Mouse (Mus musculus) left cerebral cortex, adult 2 months (tissue): ENCODE measurements at regions not wholly inside any gene's neighbourhood (a gene's known extent, or its start where the extent isn't known, plus 50 kb on each side); places are given as distances from the start of the nearest gene placed in this dataset.
"Not testable (repeated sequence)": the region's sequence is repeated elsewhere in the genome, so short reads cannot be mapped to it uniquely, and the experiment has no call there.

Experiments used
- DNase-seq, 2 experiments: peaks; one replicate each; pipeline ENCODE4 v3.0.0; 2021 to 2022; ENCODE audit warnings: low spot score in 2 of 2, mixed read lengths in 1 of 2; ENCODE audit errors: extremely low spot score in 1 of 2
- H3K27ac ChIP-seq: fragments of 200-600 bp; 2 replicates; pipeline ENCODE4 v1.8.1; 2022
- H3K4me3 ChIP-seq: fragments of 200-600 bp; 2 replicates; pipeline ENCODE4 v1.8.1; 2022
- CTCF ChIP-seq: fragments of 200-600 bp; IDR thresholded peaks from 2 replicates; pipeline ENCODE4 v1.8.1; 2022; ENCODE audit warnings: antibody characterized with exemption, mild to moderate bottlenecking, moderate library complexity
- intact Hi-C: fragments of 180-260 bp; cut with DNase I; formaldehyde crosslinking; loops from one replicate; pipeline ENCODE4 v1.15.1; 2025

DNA sequence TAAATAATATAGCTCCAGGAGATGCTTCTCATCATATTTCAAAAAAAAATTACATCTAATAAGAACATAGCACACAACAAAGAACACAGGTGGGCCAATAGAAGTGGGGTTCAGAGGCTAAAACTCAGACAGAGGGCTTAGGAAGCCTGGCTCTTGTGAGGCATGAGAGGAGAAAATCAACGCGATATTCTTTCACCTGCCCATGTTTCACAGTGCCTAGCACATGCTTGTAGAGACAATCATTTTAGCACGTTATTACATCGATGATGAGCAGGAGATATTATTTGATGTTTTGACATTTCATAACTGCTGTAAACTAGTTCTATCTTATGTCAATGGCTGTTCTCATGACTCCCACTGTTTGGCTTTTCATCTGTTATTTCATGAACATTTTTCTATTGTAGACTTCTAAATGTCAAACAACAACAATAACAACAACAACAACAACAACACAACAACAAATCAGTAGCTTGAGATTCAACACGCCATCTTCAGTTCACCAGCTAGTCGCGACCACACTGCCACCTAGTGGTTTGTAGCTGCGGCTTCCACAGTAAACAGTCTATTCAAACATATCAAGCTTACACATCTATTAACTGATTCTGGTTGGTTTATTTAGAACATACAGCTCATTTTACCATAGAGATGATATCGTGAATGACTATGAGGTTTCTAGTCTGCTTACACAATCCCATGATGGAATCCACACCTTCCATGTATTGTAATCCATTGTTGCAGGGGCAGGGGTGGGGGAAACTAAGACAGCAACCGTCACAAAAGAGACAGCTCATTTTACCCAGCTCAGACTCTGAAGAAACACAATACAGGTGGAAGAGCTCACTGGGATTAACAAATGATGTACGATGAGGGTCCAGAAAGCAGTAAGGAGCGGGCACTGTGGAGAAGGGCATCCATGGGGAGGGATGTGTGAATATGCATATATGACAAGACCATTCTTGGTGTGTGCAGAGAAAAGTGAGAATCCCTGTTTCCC is 60.5 kb upstream of the Tmem200a start:
- peak; percentile 86 for TF ChIP-seq CTCF
- Histone ChIP-seq H3K4me3 (no peak overlapping the region), H3K27ac (no peak overlapping the region)
- intact Hi-C loops: loop anchor here (2.0 to 5.0 kb wide), 5 partner anchors 461 to 867 kb away; partner anchors contain the start of gene Smlr1
- peak; percentile 65 to 68 for DNase-seq

DNA sequence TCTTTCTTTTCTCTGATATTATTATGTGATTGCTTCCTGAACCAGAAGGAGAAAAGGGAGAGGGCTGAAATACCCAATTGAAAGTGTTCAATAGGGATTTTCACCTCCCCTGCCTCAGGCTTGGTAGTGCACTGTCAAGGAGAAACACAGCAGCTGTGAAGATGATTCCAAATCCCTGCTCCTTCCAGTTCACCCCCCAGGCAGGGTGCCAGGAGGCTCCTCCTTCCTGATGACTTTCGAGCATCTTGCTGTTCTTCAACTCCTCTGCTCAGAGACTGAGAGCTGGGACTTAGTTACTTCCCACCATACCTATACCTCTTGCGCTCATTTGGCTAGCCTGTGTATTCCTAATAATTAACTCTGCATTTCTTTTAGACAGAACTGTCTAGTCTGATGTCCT is 73.7 kb upstream of the Tmem200a start:
- no peak for TF ChIP-seq CTCF
- DNase-seq: no peak
- Histone ChIP-seq H3K27ac (no peak overlapping the region), H3K4me3 (no peak overlapping the region)
- intact Hi-C loops: no loop called here

DNA sequence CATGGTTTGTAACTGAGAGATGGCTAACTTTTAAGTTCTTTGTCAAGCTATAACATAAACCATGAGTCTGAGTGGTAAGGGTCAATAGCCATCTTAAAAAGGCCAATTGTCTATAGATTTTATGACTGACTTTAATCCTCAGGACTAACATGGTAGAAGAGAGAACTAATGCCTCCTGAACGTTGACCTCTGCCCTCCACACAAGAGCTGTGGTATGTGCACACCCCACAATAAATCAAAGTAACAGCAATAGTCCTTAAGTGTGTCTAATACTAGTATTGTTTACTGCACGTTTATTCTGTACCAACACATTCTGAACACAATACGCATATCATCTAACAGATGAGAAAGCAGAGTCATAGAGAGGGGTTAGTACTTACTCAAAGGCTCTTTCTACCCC is 70.7 kb upstream of the Samd3 start:
- TF ChIP-seq CTCF: no peak
- intact Hi-C loops: no loop called here
- Histone ChIP-seq H3K4me3 (no peak overlapping the region), H3K27ac (no peak overlapping the region)
- no peak for DNase-seq

DNA sequence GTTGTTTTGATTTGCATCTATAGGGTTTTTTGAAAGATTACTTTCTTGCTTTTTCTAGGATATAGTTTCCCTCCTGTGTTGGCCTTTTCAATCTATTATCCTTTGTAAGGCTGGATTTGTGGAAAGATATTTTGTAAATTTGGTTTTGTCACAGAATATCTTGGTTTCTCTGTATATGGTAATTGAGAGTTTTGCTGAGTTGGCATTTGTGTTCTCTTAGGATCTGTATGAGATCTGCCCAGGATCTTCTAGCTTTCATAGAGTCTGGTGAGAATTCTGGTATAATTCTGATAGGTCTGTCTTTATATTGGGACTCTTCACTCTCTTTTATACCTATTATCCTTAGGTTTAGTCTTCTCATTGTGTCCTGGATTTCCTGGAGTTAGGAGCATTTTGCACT is 68.4 kb upstream of the Samd3 start:
- DNase-seq, intact Hi-C loops, H3K4me3 ChIP-seq, H3K27ac ChIP-seq: not testable (repeated sequence)

DNA sequence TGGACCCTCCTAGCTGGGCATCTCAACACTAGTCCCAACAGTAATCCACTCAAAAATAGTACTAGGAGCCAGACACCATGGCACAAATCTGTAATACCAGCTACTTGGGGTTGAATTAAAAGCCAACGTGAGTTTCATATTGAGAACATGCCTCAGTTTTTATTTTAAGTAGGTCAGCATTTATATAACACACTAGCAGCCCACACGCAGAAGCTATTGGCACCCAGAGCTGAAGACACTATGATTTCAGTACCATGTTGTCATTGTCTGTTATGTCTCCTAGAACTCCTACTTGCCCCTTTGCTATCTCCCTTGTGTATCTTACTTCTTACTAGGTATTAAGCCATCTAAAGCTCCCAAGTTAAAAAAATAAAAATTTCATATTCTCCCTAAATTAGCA is 65.0 kb upstream of the Samd3 start:
- intact Hi-C loops: no loop called here
- H3K27ac ChIP-seq: peak overlapping the region; percentile 21; the same call in 1 of the 2 replicates
- no peak for DNase-seq
- TF ChIP-seq CTCF: no peak
- no peak overlapping the region for H3K4me3 ChIP-seq

DNA sequence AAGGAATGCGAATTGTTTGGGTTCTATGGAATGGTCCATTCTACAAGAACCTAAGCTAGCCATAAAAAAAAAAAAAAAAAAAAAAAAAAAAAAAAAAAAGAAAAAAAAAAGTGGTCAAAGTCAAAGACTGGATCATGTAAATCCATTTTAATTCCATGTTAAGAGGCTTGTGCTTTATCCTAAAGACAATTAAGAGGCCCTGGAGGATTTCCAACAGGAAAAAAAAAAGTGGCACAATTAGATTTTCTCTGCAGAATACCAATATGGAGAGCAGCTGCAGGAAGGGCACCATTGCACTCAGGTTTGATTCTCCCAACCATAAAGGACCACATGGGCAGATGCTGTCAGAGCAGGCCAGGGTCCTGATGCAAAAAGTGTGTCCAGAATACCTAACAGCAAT is 51.9 kb upstream of the Samd3 start:
- no peak overlapping the region for H3K4me3 ChIP-seq

DNA sequence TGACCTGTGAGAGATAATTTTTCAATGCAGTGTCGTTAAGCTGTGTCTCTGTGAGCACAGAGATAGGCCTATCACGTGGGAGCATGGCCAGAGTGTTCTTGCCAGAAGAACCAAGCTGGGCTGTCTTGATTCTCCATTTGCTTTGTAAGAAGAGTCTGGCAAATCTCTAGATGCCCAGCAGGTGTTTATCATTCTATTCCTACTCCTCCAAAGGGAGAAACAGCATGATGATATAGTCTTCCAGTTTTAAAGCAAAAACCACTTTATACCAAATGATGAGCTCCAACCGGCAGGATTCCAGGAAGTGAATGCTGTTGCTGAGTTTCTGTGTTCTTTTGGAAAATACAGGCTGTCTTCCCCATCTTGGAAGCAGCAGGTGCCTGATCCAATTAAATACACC is 51.2 kb upstream of the Samd3 start:
- no peak for DNase-seq
- intact Hi-C loops: no loop called here
- TF ChIP-seq CTCF: no peak
- Histone ChIP-seq H3K4me3 (no peak overlapping the region), H3K27ac (no peak overlapping the region)

More for the DNA sequence above, 51.9 kb upstream of the Samd3 start:
- no peak for TF ChIP-seq CTCF
- no peak overlapping the region for H3K27ac ChIP-seq
- no peak for DNase-seq
- intact Hi-C loops: no loop called here
